Mouse (Mus musculus) urinary bladder, adult 2 months (tissue): ENCODE results near the gene Vps9d1. TPM values are rescaled to one million over a fixed set of nuclear protein-coding genes. Genes with fewer than 3 reads are reported as not detected.
"Not testable (repeated sequence)": the region's sequence is repeated elsewhere in the genome, so short reads cannot be mapped to it uniquely, and the experiment has no call there.

Source experiments
- DNase-seq: peaks from one replicate; pipeline ENCODE4 v3.0.0; 2022; ENCODE audit warnings: low spot score
- polyA plus RNA-seq: library from polyadenylated mRNA; depleted of rRNA; stranded (reverse); fragments of >200 nt; gene quantifications from 2 replicates; pipeline ENCODE4 v1.2.3, GENCODE M21; 2012

The Vps9d1 gene
- polyA plus RNA-seq, 1 experiment: 36.2 TPM

DNA sequence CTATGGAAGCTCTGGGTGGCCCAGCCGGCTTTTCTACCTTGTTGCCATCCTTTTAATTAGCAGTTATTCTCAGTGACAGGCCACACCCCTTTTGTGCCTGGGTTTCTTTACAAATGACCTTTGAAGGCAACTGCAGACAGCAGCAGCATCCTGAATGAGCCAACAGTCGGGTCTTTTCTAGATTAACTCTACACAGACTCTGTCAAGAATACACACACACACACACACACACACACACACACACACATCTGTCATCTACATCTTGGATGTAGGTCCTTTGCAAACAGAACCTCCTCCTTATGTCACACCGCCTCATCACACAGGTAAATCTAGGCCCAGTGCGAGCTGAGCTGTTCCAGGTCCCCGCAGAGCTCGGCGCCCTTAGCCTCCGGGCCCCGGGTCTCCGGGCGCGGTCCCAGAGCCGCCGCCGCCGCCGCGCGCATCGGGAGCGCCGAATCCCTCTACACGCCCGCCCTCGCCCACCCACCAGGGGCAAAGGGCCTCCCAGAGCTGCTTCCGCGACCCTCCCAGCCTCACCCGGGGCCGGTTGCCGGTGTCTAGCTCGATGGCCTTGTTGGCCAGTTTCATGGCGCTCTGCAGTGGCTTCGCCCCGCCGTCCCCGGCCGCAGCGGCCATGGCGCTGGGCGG is 573 bp downstream of the Vps9d1 start:
- DNase-seq: no peak

DNA sequence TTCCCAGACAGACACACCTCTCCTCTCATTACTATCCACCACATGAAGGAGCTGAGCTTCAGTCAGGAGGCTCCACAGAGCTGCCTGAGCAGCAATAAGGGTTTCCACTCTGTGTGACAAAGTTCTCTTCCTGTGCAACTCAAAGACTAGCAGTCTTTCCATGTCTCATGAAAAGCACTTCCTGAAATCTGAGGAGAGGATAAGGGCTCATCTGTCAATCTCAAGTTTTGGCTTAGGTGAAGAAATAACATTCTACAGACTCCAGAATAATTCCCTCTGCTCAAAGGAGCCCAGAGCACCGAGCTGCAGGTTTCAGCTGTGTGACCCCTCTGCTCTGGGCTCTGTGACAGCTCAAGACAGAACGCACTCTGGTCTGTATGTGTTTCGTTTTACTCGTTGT is 1.2 kb downstream of the Vps9d1 start:
- DNase-seq: no peak

GRCm38 (mm10) chr8:123250940-123251339 is 3.2 kb downstream of the Vps9d1 start:
- no peak for DNase-seq

GRCm38 (mm10) chr8:123248596-123248995 is 5.6 kb downstream of the Vps9d1 start:
- DNase-seq: no peak

- no peak for DNase-seq
Measured at GRCm38 (mm10) chr8:123247748-123248147, 6.4 kb downstream of the Vps9d1 start.

DNA sequence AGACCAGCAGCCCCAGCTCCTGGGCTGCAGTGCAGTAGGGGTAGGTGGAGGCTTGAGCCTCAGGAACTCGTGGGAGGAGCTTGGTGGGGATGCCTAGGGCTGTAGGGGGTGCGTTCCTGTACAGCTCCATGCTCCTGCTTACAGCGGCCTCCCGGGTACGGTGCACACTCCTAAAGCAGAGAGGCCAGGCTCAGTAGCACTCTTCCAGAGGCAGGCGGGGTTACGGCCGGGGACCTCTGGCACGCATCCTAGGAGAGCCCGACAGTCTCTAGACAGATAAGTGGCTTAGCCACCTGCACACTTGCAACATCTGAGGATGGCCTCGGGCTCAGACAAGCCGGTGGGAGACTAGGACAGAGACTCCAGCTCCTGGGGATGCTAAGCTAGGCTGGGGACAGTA is 8.6 kb downstream of the Vps9d1 start:
- DNase-seq: no peak

- DNase-seq: no peak
Measured at GRCm38 (mm10) chr8:123244382-123244781, 9.8 kb downstream of the Vps9d1 start.

DNA sequence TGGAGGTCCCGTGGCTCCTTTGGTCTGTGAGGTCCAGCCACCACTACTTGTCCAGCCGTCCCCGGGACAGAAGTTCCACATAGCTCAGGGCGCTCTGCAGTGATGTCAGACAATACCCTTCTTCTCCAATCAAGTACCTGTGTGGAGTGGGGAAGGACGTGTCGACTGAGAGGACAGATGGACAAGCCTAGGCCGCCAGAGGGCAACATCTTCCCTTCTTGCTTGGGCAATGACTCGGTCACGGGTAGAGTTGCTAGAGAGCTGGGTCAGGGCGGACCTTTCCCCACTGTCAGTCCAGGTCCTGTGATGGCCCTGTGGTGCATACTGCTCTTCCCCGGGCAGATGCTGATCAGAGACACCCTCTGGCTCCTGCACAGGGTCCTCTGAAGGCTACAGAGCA is 11.1 kb downstream of the Vps9d1 start:
- DNase-seq: no peak

- DNase-seq: no peak
Measured at GRCm38 (mm10) chr8:123242107-123242923, 11.8 kb downstream of the Vps9d1 start.

DNA sequence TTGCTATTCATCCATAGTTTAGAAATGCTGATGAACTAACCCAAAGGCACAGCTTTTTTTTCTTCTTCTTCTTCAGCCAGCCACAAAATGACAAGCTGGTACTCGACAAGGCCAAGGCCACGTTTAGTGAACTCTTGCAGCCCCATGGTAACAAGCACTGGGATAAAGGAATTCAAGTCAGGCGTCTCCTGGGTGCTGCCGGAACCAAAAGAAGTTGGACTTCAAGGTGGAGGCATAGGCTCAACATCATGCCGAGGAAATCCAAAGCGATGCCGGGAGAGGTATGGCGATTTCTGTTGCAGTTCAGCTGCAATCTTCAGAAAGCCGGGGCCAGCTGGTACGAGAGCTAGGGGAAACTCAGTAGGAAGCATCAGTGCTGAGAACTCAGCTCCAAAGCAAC is 14.8 kb downstream of the Vps9d1 start:
- DNase-seq: no peak

DNA sequence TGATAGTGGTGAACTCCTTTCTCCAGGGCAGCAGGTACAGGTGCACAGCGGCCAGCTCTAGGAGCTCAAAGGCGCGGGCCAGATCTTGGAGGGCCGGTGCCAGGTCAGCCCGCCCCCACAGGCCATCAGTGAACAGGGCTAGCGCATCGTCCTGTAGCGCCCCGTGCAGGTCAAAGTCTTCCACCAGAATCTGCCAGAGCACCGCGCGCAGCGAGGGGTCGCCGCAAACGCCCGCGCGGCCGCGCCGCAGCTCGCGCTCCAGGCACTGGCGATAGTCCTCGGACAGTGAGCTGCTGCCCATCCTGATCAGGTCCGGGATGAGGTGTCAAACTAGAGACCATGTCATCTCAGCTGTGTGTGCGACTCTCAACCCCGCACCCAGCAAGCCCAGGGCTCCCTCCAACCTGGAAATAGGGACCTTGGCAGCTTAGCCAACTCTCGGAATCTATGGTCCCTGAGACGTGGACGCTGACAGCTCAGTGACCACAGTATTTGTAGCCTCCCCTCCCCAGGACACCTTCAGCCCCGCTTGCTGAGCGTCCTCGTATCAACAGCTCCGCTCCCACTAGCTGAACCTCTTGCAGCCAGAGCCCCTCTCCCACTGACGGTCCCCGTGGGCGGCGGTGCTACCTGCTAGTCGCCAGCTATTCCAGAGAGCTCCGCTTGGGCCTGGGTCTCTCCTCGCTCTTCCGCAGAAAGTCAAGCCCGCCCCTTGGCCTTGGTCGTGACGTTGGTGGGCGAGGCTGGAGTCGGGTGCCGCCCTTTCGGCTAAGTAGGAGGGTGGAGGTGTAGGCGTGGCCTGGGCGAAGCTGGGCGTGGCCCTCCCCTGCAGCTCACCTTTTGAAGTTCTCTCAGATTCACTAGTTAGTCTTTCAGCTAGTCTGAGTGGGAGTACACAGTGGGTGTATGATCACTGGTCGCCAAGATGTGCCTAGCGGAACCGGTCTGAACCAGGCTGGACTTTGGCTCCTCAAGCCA is 18.3 kb downstream of the Vps9d1 start, which contains the start of gene Spata2l:
Gene Spata2l, minus strand, starts transcription at position 714 of the 978 bp plus-strand sequence.
- DNase-seq: peak; percentile 67

- no peak for DNase-seq
Measured at GRCm38 (mm10) chr8:123234918-123235519, 19.1 kb downstream of the Vps9d1 start.

DNA sequence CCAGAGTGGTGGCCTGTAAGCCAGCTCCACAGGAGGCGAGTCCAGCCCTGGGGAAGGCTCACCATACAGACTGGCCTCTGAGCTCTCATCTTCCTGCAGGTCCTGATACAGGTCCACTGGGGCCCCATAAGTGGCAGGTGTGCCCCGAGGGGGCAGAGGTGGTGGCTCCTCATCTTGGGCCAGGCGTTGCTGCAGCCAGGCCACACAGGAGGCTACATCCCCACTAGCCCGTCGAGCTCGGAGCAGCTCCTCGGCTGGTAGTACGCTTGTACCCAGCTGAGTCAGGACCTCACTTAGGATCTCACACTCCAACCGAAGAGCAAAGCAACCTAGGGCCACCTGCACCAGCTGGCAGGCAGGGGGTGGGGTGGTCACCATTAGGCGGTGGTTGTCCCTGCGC is 20.4 kb downstream of the Vps9d1 start:
- DNase-seq: no peak

GRCm38 (mm10) chr8:123233300-123233699 is 20.8 kb downstream of the Vps9d1 start:
- no peak for DNase-seq

DNA sequence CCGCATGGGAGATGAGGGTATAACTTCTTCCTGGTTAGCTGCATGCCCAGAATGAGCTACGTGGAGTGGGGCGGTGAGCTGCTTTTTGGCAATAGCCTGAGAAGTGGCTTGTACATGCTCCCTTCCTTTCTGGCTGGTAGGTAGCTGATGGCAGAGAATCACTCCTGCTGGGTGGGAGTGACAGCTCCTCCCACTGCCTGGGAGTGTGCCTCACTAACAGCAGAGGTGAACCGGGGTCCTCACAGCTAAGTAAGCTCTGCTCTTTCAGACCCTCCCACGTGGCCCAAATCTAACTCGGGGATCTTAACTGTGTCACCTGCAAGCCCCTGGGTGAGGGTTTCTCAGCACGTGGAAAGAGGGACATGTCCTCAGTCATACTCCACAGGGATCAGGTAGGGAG is 21.6 kb downstream of the Vps9d1 start:
- no peak for DNase-seq

DNA sequence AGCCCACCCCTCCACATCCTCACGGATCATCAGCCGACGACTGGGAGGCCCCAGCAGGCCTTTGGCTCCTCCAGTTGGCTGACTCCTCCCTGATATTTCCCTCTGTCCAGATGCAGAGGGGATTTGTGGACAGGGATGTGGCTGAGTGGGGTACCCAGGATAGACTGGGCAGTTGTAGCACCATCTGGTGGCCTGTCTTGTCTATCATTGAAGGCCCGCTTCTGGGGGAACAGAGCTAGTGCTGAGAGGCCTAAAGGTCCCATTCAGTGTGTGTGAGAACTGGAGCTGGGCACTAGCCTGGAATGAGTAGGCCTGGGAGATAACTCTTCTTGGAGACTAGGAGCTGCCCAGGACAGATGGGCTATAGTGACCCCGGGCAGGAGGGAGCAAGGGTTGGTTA is 22.4 kb downstream of the Vps9d1 start:
- no peak for DNase-seq

DNA sequence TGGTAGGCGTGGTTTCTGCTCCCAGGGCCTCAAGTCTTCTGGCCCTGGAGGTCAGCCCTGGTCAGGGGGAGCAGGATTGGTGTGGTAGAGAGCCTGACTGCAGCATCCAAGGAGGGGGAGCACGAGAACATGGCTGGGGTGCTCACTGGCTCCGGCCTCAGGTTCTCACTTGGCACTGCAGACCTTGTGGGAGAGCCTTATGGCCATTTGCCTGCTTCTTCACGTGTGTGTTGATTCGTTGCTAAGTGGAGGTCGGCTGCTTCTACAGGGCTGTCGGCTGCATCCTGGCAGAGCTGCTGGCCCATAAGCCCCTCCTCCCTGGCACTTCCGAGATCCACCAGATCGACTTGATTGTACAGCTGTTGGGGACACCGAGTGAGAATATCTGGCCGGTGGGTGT is 23.8 kb downstream of the Vps9d1 start:
- not testable (repeated sequence) for DNase-seq

DNA sequence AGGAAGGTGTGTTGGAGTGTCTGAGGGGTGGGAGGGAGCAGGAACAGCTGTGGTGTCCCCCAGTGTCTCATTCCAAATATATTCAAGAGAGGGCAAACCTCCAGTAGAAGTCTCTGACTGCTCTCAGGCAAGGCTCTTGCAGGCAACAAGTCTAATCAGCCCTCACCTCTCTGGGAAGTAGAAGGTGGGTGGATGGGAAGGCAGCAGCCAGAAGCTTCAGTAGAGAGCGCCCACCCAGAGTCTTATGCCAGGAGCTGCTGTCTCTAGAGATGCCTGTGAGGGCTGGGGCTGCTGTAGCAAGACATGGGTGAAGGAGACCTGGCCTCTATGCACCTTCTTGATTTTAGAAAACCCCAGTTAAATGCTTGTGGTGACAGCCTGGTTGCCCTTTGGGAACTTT is 25.7 kb downstream of the Vps9d1 start:
- no peak for DNase-seq

DNA sequence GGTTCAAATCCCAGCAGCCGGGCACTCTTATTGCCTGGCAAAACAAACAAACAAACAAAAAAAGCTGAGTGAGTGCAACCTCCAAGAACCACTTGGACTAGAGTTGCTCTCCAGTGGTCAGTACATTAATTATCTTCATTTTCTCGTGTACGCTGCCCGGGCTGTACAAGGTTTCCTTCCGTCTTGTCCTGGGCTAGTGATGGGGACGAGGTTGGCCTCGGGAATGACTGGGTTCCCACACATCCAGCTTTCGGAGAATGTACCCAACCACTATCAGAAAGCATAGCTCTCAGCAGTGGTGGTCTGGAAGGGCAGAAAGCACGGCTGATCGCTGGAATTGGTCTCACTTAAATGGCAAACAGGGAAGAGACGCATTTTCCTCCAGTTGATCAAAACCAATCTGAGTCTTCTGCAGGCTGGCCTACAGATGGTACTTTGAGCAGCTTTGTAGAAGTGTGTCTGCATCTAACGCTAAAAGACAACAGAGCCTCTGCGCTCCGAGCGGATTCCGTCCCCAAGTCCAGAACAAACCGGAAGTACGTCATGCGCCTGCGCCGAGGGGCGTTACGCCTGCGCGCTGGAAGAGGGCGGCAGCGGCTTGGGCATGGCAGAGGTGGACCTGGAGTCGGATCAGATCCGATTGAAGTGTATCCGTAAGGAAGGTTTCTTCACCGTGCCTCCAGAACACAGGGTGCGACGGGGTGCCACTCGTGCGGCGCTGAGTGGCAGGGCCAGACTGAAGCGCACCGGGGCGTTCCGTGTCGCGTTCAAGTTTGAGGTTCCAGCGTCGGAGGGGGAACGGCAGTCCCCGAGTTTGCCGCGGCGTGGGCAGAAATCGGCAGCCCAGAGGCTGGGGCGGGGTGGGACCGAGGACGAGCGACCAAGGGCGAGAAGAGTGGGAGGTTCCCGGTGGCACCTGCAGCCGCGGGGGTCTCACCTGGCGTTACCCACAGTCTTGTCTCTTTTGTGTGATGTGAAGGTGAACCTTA is 29.6 kb downstream of the Vps9d1 start, which contains the start of gene Cdk10:
Gene Cdk10, plus strand, starts transcription at position 565 of the 989 bp plus-strand sequence.
- DNase-seq: peak; percentile 90

- DNase-seq: no peak
Measured at GRCm38 (mm10) chr8:123220917-123221316, 33.2 kb downstream of the Vps9d1 start.
